Mouse (Mus musculus): ENCODE results near the gene Hgd.

Hgd gene

DNA sequence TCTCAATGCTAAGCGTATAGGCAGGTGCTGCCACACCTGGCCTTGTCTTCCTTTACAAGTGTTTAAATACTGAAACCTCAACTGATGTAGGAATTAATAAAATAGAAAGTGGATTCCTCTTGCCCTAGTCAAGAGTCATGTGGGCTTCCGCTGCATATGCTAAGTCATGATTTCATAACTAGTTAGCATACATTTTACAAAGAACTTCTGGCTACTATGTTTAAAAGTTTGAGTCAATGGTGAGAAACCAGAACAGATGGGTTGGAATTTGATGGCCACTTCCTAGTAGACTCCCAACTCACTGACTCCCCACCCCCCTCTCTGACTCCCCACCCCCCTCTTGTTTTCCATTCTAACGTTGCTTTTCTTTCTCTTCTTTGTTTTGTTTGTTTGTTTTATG lies 19.4 kb downstream of the Hgd start:
- TF ChIP-seq GATA4 (IDR thresholded peaks at IDR 0.05; ENCODE audit: insufficient replicate concordance, low read length) = no peak

DNA sequence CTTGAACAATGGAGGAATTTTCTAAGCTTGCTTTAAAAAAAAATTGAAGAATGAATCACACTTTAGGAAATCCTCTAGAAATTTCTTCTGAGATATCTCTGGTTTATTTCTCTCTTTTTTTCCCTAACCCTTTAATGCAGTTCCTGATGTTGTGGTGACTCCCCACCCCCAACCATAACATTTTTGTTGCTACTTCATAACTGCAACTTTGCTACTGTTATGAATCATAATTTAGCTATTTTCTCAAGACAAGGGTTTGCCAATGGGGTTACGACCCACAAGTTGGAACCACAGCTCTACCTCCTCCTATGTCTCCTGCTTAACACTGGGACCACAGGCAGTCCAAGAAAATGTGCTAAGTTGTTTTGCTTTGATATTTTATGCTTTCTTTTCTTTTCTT lies 23.5 kb downstream of the Hgd start:
- TF ChIP-seq GATA4 (IDR thresholded peaks at IDR 0.05; ENCODE audit: insufficient replicate concordance, low read length) = no peak

DNA sequence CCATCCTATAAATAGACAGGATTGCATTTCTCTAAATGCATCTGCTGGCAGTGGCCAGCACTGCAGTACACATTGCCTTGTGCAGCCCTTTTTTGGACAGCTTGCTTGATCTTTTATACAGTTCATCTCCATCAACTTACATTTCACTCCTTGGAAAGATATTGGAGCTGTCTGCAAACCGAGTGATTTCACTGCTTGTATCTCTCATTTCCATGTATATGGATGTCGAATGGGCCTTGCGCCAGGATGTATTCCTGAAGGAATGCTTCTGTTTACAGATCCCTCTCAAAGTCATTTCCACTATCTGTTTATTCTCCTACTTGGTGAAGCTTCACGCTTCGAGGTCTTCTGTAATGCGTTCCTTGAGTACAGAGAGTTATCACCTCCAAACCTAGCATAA lies 24.3 kb downstream of the Hgd start:
- TF ChIP-seq GATA4 (IDR thresholded peaks at IDR 0.05; ENCODE audit: insufficient replicate concordance, low read length) = no peak

DNA sequence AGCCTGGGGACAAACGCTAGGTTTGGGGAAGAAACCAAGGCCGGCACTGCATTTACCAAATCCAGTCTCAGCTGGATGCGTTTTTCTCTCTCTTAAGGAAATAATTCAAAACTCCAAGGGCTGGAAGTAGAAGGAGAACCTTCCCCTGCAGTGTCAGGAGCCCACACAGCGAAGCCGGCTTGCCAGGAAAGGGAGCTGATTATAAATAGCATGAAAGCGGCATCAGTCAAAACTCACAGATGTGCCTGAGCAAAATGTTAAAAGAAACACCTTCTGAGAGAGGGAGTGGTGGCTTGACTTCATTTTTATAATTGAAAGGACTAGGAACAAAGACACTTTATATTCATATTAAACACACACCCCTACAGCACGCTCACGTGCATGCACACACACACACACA lies 30.4 kb downstream of the Hgd start:
- no peak for TF ChIP-seq GATA4 (IDR thresholded peaks at IDR 0.05; ENCODE audit: insufficient replicate concordance, low read length)

DNA sequence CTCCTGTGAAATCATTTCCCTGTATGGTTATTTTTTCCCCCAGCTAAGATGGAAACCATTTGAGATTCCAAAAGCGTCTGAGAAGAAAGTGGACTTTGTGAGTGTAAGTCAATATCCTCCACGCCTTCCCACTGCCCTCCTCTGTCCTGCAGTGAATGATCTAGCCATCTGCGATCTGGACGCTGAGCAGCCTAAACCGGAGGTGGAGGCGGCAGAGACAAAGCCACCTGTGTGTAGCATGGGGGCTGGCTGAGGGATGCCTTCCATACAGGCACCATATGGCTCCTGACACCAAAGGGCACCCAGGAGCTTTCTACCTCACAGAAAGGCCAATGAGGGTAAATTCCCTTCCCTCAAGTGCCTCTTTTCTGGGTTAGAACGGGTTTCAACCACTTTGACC lies 31.1 kb downstream of the Hgd start:
- no peak for TF ChIP-seq GATA4 (IDR thresholded peaks at IDR 0.05; ENCODE audit: insufficient replicate concordance, low read length)

DNA sequence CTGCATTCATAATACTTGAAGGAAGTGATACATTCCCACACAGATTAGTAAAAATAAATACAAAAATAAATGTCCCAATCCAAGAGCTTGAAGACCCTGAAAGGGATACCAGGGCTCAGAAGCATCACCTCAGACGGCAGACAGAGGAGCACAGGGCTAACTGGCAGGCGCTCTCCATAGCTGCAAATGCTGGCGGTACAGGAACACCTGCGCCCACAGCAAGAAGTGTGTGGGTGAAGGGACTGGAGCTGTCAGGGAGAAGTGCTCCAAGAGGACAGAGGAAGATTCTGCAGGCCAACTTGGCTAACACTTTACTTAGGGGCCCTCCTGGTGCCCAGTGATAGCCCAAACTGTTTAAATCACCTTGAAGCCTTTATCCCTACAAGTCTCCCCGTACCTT lies 32.1 kb downstream of the Hgd start:
- TF ChIP-seq GATA4 (IDR thresholded peaks at IDR 0.05; ENCODE audit: insufficient replicate concordance, low read length) = no peak

DNA sequence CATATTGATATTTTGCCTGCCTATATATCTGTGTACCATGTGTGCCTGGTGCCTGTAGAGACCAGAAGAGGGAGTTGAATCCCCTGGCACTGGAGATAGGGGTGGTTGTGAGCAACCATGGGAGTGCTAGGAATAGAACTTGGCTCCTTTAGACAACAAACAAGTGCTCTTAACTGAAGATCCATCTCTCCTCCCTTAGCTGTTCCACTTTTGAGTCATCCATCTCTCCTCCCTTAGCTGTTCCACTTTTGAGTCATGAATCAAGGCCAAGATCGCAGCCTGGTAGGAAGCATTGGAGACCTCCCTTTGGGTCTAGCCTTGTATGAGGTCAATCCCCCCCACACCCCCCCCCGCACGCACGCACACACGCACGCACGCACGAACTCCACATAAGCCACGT lies 34.6 kb downstream of the Hgd start:
- TF ChIP-seq GATA4 (IDR thresholded peaks at IDR 0.05; ENCODE audit: insufficient replicate concordance, low read length) = no peak

DNA sequence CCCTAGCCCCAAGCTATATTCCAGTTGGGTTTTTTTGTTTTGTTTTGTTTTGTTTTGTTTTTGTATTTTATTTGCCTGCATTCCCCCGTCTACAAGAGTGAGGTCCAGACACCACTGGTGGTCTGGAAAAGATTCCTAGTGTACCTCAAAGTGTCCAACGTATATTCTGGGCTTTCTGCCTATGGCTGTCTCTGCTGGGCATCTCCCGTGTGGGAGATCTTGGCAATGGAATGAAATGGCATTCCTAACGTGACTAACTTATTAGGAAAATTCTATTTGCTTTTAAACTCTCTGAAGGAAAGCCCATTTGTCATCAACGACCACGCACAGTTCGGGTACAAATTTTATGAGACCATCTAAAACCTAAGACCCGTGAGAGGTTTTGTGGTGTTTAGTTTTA lies 35.5 kb downstream of the Hgd start:
- TF ChIP-seq GATA4 (IDR thresholded peaks at IDR 0.05; ENCODE audit: insufficient replicate concordance, low read length) = no peak

DNA sequence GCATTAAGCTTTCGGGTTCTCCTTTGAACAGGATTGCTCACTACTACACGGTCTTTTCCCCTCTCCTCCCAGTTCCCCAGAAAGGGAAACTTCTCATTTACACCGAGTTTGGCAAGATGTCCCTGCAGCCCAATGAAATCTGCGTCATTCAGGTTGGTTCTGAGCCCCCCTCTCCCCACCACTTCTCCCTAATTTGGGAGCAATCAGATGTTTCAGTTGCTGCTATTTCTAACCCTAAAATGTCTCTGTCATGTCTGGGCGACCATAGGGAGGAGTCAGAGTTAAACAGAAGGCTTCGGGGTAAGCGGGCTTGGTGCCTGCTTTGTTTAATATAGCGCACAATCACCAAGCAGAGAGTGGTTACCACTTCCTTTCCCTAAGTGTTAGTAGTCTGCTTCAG lies 36.2 kb downstream of the Hgd start:
- TF ChIP-seq GATA4 (IDR thresholded peaks at IDR 0.05; ENCODE audit: insufficient replicate concordance, low read length) = no peak

DNA sequence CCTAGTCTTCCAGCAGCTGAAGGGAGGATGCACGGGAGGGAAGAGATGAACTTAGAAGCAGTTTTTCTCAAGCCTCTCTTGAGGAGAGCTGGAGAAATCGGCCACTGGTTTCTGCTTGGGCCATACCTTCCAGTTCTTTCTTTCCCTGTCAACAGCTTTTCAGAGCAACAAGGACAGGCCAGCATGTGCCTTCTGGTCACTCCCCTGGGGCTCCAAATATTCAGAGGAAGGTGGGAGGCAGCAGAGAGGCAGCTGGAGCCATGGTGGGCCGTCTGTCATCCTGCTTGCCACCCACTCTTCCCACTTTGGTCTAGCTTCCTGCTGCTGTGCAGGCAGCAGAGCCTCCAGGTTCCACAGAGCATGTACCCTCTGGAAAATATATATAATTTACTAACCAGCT lies 37.7 kb downstream of the Hgd start:
- no peak for TF ChIP-seq GATA4 (IDR thresholded peaks at IDR 0.05; ENCODE audit: insufficient replicate concordance, low read length)

DNA sequence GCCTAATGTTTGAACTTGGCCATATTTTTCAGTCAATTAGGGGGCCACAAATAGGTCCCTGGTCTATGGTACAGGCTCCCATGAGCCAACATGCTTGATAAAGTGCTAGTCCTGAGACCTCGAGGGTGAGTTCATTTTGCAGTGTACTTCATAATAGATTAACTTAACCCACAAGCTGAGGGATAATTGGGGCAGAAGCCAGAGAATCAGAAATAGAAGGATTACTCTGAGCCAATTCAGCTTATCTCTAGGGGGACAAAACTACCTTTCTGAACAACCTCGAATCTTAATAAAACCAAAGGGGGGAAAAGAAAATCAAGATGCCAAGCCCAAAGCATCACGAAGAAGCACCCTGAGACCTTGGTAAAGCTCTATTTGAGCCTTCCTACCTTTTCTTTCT lies 42.5 kb downstream of the Hgd start:
- no peak for TF ChIP-seq GATA4 (IDR thresholded peaks at IDR 0.05; ENCODE audit: insufficient replicate concordance, low read length)

DNA sequence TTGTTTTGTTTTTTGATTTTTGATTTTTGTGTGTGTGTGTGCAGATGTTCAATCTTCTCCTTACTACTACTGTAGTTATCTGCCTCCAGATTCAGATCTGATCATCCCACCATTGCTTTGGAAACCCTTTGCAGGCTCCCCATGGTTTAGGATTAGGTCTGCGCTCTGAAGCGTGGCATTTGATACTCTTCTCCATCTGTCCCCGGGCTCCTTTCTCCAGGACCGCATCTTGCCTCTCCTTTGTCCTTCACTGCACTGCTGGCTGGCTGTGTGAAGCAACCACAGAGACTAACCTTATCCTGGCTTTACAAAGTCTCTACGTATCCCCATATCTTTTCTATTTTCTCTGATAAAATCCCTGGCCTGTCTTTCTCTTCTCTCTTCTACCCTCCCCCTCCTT lies 43.0 kb downstream of the Hgd start:
- TF ChIP-seq GATA4 (IDR thresholded peaks at IDR 0.05; ENCODE audit: insufficient replicate concordance, low read length) = no peak

DNA sequence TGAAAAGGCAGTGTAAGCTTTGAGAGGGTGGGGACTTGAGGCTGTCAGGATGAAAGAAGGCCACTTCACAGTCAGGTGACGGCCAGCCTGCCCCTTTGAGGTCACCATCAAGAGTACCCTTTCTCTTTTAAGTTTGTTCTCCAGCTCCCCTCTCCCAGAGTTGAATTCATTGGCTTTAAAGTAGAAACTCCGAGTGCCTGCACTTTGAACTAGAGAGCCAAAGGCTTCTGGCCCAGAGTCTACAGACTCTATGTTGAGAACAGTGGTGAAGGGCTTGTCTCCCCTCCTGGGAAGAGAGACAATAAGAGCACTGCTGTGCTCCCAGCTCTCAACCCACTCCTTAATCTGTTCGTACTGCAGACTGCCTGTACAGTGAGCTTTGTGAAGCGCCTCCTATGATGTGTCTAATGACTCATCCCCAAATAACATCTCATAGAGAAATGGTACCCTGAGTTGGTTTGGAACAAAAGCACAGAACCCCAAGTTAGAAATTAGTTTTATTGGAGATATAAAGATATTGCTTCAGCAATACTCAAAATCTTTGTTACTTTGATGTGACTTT lies 46.5 kb downstream of the Hgd start:
- TF ChIP-seq GATA4 (IDR thresholded peaks at IDR 0.05; ENCODE audit: insufficient replicate concordance, low read length) = no peak

DNA sequence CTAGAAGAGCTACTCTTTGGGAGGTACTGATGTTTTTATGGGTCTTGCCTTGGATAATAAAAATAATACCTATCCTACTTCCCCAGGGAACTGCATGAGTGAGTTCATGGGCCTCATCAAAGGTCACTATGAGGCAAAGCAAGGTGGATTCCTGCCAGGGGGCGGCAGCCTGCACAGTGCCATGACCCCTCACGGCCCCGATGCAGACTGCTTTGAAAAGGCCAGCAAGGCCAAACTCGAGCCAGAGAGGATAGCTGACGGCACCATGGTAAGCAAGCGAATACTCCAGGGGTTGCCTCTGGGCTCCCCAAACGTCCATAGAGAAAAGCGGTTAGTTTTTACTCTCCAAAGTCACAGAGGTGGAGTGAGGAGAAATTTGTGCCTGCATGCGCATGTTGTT lies 48.4 kb downstream of the Hgd start:
- no peak for TF ChIP-seq GATA4 (IDR thresholded peaks at IDR 0.05; ENCODE audit: insufficient replicate concordance, low read length)

DNA sequence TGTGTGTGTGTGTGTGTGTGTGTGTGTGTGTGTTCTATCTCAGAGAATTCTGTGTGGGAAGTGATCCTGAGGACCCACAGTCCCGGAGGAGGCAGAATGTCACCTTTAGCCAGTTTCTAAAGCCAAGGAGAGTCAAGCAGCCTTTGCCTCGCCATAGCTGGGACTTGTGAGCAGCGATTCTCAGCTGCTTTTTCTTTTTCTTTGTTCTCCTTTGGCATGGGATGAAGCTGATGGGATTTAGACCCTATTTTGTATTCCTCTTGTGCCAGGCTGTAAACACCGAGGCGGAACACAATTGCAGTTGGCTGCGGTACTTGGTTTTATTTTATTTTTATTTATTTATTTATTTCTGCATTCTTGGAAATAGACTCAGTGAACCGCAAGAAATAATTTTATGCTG lies 49.1 kb downstream of the Hgd start:
- no peak for TF ChIP-seq GATA4 (IDR thresholded peaks at IDR 0.05; ENCODE audit: insufficient replicate concordance, low read length)

DNA sequence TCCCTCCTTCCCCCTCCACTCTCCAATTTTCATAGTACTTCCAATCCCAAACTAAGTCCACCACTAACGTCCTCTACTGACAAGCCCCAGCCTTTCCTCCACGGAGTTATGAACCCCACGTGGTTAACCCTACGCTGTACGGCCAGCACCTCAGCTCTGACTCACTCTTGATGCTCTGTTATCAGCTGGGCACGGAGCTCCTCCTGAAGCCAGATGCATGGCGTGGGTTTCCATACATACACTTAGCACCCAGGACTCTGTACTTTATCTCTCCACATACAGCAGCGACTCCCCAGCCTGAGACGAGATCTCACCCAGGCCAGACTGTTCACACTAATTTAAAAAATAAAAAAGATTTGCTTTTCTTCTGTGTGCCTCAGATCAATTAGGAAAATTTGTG lies 54.6 kb downstream of the Hgd start:
- TF ChIP-seq GATA4 (IDR thresholded peaks at IDR 0.05; ENCODE audit: insufficient replicate concordance, low read length) = no peak

DNA sequence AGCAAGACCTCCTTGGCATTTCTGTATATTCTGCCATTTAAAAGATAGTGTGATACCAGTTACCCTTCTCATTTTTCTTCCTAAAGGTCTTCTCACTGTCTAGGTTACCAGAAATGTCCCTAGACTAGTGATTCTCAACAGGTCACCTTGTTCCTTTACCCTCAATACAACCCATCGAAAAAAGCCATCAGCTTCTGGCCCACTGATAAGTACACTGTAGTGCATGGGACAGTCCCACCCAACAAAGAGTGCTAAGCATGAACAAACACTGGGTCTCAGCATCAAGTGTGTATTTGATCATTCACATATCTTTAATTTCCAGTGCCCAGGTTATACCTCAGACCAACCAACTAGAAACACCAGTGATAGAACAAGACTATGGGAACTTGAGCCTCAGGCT lies 55.1 kb downstream of the Hgd start:
- no peak for TF ChIP-seq GATA4 (IDR thresholded peaks at IDR 0.05; ENCODE audit: insufficient replicate concordance, low read length)

DNA sequence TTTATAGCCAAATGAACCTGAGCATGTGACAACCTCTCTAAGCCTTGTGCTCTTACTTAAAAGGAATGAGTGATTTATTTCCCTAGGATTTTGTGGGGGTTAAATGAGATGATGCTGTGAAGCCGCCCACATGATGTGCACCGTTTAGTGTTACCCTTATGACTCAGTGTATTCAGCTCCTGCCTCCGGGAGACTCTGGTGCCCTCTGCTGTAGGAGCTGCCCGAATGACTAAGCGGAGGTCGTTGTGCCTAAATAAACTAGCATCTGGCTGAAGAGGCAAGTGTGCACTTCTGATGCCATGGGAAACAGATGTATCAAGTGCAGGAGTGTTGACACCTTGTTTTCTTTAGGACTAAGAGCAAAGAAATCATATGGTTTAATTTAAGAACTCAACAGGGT lies 56.2 kb downstream of the Hgd start:
- TF ChIP-seq GATA4 (IDR thresholded peaks at IDR 0.05; ENCODE audit: insufficient replicate concordance, low read length) = no peak

Measured in liver, adult (tissue).